Mouse (Mus musculus): ENCODE measurements around the gene Gkn1. TPM values are rescaled to one million over a fixed set of nuclear protein-coding genes. Genes with fewer than 3 reads are reported as not detected.
A peak's percentile ranks its signal among the peaks of the same experiment; 100 is the strongest.

Gkn1 gene
- total and polyA plus RNA-seq, 2 experiments from 2014 or later, result not detected

DNA sequence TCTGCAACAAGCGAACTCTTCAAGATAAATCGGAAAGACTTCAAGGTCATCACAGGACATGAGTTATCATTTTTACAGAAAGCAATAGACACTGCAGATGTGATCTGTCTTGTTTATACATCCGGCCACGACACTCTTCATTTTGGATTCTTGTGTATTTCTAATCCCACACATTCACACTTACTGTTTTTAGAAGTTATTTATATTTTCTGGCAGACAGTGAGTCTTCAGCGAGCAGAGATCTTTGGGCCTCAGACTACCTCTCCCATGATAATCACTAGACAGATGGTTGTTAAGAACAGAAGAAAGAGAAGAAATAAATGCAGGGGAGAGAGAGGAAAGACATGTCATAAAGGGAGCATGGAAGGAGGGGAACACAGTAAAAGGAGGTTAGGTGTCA, 18.5 kb upstream of the Gkn1 start:
- Histone ChIP-seq H3K9me3 (ENCODE audit: low read length) (no peaks in the 10 kb centered on the region), H3K4me3 (ENCODE audit: low read depth, low read length) (no peak overlapping the region), H3K9ac (replicated peaks; ENCODE audit: low read length, poor library complexity, severe bottlenecking) (no peak overlapping the region), H3K36me3 (ENCODE audit: insufficient read depth, low read length) (no peaks in the 10 kb centered on the region), H3K27ac (ENCODE audit: low read depth, low read length) (no peak overlapping the region), H3K4me2 (ENCODE audit: low read depth, low read length, poor library complexity, severe bottlenecking) (no peak overlapping the region), H3K4me1 (ENCODE audit: insufficient read depth, low read length) (no peaks in the 10 kb centered on the region), H3K27me3 (ENCODE audit: insufficient read depth, low read length) (no peaks in the 10 kb centered on the region)
- ATAC-seq (ENCODE audit: low FRiP score) (no peak), DNase-seq (ENCODE audit: low spot score) (no peak)
- WGBS, result 91% methylated on average over 5 of the region's 5 CpGs
- no peak for TF ChIP-seq CTCF (IDR thresholded peaks at IDR 0.05)

DNA sequence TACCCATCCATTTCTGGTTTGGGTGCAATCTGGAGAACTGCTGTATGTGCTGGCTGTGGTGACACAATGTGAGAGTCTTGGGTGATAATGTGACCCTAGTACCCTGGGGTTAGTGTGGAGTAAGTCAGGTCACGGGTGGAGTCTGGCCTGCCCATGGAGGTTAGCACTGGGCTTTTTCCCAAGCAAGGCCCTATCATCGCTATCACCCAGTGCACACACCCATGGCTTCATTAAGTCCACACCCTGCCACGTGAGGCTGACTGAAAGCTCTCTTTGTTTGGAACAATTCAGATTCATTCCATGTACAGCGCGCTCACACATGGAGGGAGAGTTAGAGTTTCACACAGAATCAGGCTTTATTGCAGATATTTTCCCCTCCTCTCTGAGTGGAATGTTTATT, 3.7 kb upstream of the Gkn1 start:
- ATAC-seq (ENCODE audit: low FRiP score) (no peak), DNase-seq (ENCODE audit: low spot score) (no peak)
- Histone ChIP-seq H3K4me2 (ENCODE audit: low read depth, low read length, poor library complexity, severe bottlenecking) (no peak overlapping the region), H3K9ac (replicated peaks; ENCODE audit: low read length, poor library complexity, severe bottlenecking) (no peak overlapping the region), H3K27ac (ENCODE audit: low read depth, low read length) (no peak overlapping the region), H3K9me3 (ENCODE audit: low read length) (no peaks in the 10 kb centered on the region), H3K4me1 (ENCODE audit: insufficient read depth, low read length) (no peaks in the 10 kb centered on the region), H3K27me3 (ENCODE audit: insufficient read depth, low read length) (no peaks in the 10 kb centered on the region), H3K36me3 (ENCODE audit: insufficient read depth, low read length) (no peaks in the 10 kb centered on the region), H3K4me3 (ENCODE audit: low read depth, low read length) (no peak overlapping the region)
- 64% methylated on average over 5 of the region's 5 CpGs for WGBS
- no peak for TF ChIP-seq CTCF (IDR thresholded peaks at IDR 0.05)

DNA sequence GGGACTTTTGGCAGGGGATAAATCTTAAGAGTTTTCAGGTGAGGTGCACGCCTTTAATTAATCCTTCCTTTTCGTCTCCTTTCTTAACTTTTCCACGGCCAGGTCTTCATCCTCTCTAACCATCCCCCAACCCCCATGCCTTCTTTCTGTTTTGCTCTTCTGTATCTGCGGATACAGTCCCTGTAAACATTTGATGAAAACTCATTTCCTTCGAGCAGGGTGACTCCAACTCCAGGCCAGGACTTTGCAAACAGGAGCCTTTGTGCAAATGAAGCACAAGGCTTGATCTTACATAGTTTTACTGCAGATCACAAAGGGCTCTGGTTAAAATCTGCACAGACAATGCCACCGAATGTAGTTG, 14.8 kb downstream of the Gkn1 start:
- 0 out of 2 replicates have a peak, but pooled peaks cover 3% of the 10 kb centered on the region for H3K4me1 ChIP-seq (ENCODE audit: insufficient read depth, low read length)
- no peaks in the 10 kb centered on the region for H3K9me3 ChIP-seq (ENCODE audit: low read length)
- H3K27me3 ChIP-seq (ENCODE audit: insufficient read depth, low read length), result no peaks in the 10 kb centered on the region
- ATAC-seq (ENCODE audit: low FRiP score) (no peak), DNase-seq (ENCODE audit: low spot score) (no peak)
- no peaks in the 10 kb centered on the region for H3K36me3 ChIP-seq (ENCODE audit: insufficient read depth, low read length)
- H3K4me2 ChIP-seq (ENCODE audit: low read depth, low read length, poor library complexity, severe bottlenecking), result no peak overlapping the region
- H3K4me3 ChIP-seq (ENCODE audit: low read depth, low read length), result peak overlapping the region; percentile 70; the same call in 1 of the 2 replicates
- 34% methylated on average over 6 of the region's 6 CpGs for WGBS
- no peak overlapping the region for H3K9ac ChIP-seq (replicated peaks; ENCODE audit: low read length, poor library complexity, severe bottlenecking)
- no peak overlapping the region for H3K27ac ChIP-seq (ENCODE audit: low read depth, low read length)
- TF ChIP-seq CTCF (IDR thresholded peaks at IDR 0.05), result no peak

DNA sequence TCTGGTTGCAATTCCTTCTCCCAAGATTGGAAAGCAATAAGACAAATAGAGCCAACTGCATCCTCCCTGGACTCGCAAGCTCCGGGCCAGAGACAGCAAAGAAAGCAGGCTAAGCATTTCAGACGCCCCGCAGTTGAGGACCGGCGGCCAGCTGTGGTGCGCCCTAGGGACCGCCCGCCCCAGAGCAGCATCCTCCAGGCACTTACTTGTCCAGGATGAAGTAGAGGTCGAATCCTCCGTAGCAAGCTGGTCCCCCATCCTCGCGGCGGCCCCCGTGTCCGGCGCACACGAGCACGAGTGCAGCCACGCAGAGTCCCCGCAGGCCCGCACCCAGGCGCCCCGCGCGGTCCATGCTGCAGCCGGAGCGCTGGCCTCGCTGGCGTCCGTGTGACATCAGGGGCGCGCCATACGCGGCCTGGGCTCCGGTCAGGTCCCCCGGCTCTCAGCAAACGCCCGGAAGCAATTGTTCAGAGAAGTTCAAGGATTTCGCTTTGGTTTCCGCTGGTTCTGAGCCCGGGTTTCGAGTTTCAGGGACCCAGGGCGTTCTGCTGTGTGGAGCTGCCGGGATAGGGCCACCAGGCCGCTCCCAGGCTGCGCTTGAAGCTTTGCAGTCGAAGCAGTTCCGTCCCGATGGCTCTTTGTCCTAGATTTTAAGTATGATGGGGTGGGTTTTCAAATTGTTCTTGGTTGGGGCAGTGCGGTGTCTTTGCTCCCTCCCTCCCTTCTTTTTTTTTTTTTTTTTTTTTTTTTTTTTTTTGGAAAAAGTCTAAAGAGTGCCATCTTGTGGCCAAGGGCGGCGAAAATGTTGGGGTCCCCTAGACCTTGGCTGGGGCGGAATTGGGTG, 15.4 kb downstream of the Gkn1 start, which contains the start of gene Antxr1:
TSS of gene Antxr1 (minus strand) at position 731 of the 844 bp plus-strand sequence.
- TF ChIP-seq CTCF (IDR thresholded peaks at IDR 0.05), result peak; percentile 67
- Histone ChIP-seq H3K27me3 (ENCODE audit: insufficient read depth, low read length) (no peaks in the 10 kb centered on the region), H3K27ac (ENCODE audit: low read depth, low read length) (peak within 1 kb of the TSS; percentile 71), H3K9me3 (ENCODE audit: low read length) (no peaks in the 10 kb centered on the region), H3K9ac (replicated peaks; ENCODE audit: low read length, poor library complexity, severe bottlenecking) (peak within 1 kb of the TSS; percentile 74), H3K4me3 (ENCODE audit: low read depth, low read length) (peak within 1 kb of the TSS; percentile 70), H3K36me3 (ENCODE audit: insufficient read depth, low read length) (no peaks in the 10 kb centered on the region), H3K4me1 (ENCODE audit: insufficient read depth, low read length) (0 out of 2 replicates have a peak, but pooled peaks cover 3% of the 10 kb centered on the region), H3K4me2 (ENCODE audit: low read depth, low read length, poor library complexity, severe bottlenecking) (peak within 1 kb of the TSS; percentile 92)
- under 1% methylated on average over 54 of the region's 54 CpGs for WGBS
- DNase-seq (ENCODE audit: low spot score) (peak; percentile 51), ATAC-seq (ENCODE audit: low FRiP score) (peak; percentile 44)

DNA sequence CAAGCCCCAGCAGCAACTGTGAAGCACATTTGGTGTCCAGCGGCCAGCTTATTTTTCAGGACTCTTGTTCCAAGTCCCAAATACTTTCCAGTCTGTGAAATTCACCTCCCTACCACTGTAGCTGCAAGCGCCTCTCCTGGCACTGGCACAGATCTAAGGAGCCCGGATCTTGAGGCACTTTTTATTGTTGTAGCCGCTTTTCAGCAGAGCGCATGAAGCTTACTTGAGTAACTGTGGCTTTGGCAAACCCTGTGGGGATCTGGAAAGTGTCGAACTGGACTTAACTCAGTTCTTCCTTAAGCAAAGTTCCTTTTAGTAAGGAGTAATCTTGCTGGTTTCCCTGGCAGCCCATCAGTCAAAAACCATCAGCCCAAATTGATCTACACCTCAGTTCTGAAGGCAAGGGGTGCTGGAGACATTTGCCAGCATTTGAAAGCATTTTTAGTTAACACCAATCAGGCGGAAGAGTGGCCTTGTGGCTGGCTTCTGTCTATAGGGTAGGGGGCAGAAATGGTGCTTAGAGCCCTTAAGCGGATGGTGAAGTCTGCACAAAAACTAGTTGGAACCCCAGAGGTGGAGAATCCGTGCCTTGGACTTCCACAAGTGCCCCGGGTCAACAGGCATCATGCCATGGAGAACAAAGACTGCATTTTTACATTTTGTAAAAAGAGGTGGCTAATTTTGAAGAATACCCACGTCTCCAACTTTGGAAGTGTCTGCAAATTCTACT, 16.2 kb downstream of the Gkn1 start:
- peak; percentile 41 for TF ChIP-seq CTCF (IDR thresholded peaks at IDR 0.05)
- peak overlapping the region; percentile 92 for H3K4me2 ChIP-seq (ENCODE audit: low read depth, low read length, poor library complexity, severe bottlenecking)
- H3K27me3 ChIP-seq (ENCODE audit: insufficient read depth, low read length), result no peaks in the 10 kb centered on the region
- H3K36me3 ChIP-seq (ENCODE audit: insufficient read depth, low read length), result no peaks in the 10 kb centered on the region
- H3K4me1 ChIP-seq (ENCODE audit: insufficient read depth, low read length), result 0 out of 2 replicates have a peak, but pooled peaks cover 3% of the 10 kb centered on the region
- peak overlapping the region; percentile 71; the same call in 1 of the 2 replicates for H3K27ac ChIP-seq (ENCODE audit: low read depth, low read length)
- H3K9ac ChIP-seq (replicated peaks; ENCODE audit: low read length, poor library complexity, severe bottlenecking), result peak overlapping the region; percentile 74
- no peaks in the 10 kb centered on the region for H3K9me3 ChIP-seq (ENCODE audit: low read length)
- H3K4me3 ChIP-seq (ENCODE audit: low read depth, low read length), result peak overlapping the region; percentile 70
- no peak for ATAC-seq (ENCODE audit: low FRiP score)
- peak; percentile 87 for DNase-seq (ENCODE audit: low spot score)
- 7% methylated on average over 11 of the region's 11 CpGs for WGBS
